Mouse (Mus musculus) liver, embryonic 18 days (tissue): ENCODE data around the gene Tbx22. TPM values are rescaled to one million over a fixed set of nuclear protein-coding genes. Genes with fewer than 3 reads are reported as not detected.

Experiments
- polyA plus RNA-seq: library from polyadenylated mRNA; depleted of rRNA; stranded (reverse); fragments of >200 nt; gene quantifications from 2 replicates; pipeline ENCODE4 v1.2.3, GENCODE M21; 2012; rRNA removed

The Tbx22 gene
- not detected in 2 replicates for polyA plus RNA-seq

DNA sequence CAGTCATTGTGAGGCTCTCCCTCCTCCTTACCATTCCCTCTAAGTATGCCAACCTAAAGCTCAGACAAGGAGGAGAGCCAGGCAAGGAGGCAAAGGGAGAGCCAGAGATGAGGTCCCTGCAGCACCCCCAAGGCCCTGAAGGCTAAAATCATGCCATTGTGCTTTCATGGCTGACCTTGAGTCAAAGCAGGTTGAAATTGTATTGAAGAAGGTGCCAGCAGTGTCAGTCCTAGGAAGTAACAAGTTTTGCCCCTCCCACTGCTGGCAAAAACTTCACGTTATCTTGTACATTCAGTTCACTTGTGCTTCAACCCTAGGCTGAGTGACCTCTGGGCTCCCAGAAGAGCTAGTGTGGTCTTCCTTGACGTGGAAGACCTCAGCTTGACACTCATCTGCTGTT lies at the start of gene Tbx22:
TSS of gene Tbx22 (plus strand) at position 301 of the 400 bp plus-strand sequence.

Other genes starting within 250 kb of the Tbx22 start
- gene Tent5d, start 124.6 kb downstream of the Tbx22 start, polyA plus RNA-seq, result 0.02 TPM in 1 of 2 replicates, not detected in the other
- 4.3 and 4.4 TPM in 2 replicates for gene 2610002M06Rik, start 148.4 kb downstream of the Tbx22 start, polyA plus RNA-seq